Mouse (Mus musculus) Muller cell, postnatal 12 days (primary cell): ENCODE data around the gene Bsg.

Experiments used
- DNase-seq: peaks from one replicate; pipeline ENCODE4 v3.0.0-alpha.2; 2015; ENCODE audit errors: inconsistent ontology term

The Bsg gene

GRCm38 (mm10) chr10:79704065-79704969 lies at the start of gene Bsg:
Gene Bsg, plus strand, starts transcription at chr10:79704491.
- DNase-seq = peak; percentile 100

DNA sequence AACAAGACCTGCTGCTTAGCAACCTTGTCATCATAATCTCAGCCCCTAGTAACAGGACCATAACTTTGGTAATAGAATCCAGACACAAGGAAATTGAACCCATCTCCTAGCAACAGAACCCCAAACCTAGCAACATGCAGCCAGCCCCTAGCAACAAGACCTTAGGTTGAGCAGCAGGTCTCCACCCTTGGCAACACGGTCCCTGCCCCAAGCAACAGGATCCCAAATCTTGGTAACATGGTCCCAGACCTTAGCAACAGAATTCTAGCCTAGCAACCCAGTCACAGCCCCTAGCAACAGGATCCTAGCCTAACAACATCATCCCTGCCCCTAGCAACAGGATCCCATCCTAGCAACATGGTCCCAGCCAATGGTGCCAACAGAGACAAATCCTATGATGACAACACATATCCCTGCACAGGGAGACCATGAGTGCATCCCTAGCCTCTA lies 49.3 kb upstream of the Bsg start:
- no peak for DNase-seq

GRCm38 (mm10) chr10:79658829-79659228 lies 45.5 kb upstream of the Bsg start:
- DNase-seq = no peak

GRCm38 (mm10) chr10:79660298-79660697 lies 44.0 kb upstream of the Bsg start:
- no peak for DNase-seq

DNA sequence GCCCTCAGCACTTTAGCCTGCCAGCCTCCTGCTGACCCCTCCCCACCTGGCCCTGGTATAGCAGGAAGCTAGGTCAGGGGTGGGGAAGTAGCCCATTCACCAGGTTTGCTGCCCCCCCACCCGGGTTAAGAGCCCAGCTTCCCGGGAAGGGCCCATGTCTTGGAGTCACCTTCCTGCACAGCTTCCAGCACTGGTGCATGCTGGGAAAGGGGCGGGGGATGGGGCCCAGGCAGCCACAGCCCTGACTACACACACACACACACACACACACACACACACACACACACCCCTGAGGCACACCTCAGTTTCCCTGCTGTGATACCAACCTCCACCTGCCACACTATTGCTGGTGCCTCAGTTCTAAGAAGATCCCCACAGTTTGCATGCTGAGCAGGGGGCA lies 42.4 kb upstream of the Bsg start:
- no peak for DNase-seq

DNA sequence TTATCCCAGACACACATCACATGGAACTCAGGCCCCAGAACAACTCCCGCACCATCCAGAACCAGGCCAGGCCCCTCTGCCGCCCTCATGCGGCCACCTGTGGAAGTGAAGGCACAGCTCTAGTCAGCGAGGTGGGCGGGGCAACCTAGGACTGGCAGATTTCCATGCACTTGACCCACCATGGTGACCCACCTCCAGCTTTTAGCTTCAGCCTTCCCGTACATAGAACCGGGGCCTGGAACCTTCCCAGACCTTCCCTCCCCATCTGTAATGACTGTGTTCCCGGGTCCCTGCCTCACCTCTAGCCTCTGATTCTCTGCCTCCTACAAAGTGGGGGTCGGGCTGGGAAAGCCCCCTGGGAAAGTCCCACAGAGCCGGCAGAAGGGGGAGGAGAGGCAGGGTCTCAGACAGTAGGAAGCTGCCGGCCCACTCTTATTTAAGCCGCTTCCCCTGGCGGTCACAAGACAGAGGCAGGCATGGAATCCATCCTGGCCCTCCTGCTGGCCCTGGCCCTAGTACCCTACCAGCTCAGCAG lies 40.1 kb upstream of the Bsg start, which contains the start of gene Madcam1:
Madcam1 (plus strand) TSS at position 429 of the 535 bp plus-strand sequence.
- peak; percentile 55 for DNase-seq

GRCm38 (mm10) chr10:79665051-79665450 lies 39.2 kb upstream of the Bsg start:
- DNase-seq = no peak

- no peak for DNase-seq
These were observed 37.8 kb upstream of the Bsg start for GRCm38 (mm10) chr10:79666493-79666892.

DNA sequence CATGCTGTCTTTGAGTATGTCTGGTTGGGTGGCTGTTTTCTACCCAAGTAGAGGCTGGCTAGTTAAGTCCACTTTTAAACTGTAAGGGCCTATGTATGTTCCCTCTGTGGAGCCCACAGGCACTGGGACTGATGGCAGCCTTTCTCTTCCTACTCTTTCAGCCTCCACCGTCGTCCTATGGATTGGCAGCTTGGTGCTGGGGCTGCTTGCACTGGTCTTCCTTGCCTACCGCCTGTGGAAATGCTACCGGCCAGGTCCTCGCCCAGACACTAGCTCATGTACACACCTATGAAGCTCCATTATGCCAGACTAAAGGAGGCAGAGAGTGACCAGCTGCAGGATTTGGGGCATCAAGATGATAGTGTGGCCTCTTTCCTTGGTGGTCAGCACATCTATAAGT lies 36.2 kb upstream of the Bsg start:
- no peak for DNase-seq

DNA sequence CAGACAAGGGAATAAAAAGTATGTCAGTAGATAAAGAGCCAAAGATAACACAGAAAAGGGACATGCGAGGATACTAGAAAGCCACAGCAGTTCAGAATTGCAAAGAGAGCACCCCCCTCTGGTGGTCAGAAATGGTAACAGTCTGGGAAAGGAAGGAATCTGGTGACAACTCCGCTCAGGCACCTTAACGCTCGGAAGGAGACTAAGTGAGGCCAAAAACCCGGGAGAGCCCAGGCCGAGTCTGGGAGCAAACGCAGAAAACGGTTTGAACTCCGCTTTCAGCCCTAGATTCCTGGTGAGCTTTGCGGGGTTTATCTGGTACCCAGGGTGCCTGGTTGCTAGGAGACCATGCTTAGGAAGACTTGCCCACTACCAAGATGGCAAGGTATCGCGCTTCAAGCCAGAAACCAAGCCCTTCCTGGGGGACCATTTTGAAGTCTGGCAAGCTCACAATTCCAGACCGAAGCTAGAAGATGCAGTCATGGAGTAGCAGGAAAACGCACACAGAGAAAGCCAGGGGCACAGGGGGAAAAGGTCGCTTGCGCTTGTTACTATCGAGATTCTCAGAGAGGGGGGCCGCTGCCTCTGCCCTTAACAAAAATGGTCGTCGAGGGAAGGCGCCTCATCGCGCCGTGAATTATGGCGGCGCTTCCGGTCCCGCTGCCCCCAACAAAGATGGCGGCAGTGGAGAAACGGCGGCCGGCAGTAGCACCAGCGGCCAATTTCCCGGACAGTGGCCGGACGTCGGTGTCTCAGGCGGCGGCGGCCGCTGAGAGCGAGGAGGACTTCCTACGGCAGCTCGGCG lies 35.3 kb upstream of the Bsg start, which contains the start of gene Tpgs1:
Tpgs1 (plus strand) TSS at position 599 of the 805 bp plus-strand sequence.
- peak; percentile 97 for DNase-seq

DNA sequence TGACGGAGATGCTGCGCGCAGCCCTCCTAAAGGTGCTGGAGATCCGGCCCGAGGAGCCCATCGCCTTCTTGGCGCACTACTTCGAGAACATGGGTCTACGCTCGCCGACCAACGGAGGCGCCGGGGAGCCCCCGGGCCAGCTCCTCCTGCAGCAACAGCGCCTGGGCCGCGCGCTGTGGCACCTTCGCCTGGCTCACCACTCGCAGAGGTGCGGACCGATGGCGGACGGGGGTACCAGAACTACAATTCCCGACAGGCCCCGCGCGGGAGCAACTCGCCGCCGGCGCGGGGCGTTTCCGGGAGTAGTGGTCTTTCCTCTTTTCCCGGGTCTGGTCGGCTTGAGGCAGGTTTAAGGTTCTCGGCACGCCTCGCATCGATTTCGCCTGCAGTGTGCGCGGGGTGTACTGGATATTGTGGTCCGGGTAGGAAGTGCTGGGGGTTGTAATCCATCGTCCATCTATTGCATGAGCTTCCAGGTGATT lies 34.7 kb upstream of the Bsg start:
- DNase-seq = peak; percentile 70

GRCm38 (mm10) chr10:79670071-79670888 lies 34.0 kb upstream of the Bsg start:
- DNase-seq = no peak

DNA sequence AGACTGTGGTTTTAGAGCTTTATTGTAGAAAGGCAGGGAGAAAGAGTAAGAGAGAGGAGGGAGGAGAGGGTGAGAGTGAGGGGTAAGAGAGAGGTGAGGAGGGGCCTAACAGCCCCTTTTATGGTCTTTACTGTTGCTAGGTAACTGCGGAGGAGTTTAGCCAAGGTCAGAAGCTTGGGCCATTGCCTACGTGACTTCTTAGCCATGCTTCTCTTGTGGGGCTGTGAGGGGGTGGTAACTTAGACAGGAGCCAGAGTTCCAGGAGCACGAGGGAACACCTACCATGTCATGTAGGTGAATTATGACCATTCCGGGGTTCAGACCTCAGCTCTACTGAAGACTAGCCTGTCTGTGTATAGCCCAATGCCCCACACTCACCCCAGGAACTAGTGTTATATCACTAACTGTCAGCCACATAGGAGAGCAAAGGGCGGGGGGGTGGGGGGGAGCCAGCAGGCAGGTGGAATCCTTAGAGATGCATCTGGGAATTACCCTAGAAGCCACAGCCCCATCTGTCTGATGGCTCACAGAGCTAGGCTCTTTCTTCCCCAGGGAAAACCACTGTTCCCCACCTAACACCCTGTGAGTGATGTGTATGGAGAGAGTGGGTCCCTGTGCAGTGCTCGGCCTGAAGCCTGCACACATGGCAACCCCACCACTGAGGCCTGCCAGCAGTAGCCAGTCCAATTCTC lies 32.7 kb upstream of the Bsg start:
- DNase-seq = no peak

DNA sequence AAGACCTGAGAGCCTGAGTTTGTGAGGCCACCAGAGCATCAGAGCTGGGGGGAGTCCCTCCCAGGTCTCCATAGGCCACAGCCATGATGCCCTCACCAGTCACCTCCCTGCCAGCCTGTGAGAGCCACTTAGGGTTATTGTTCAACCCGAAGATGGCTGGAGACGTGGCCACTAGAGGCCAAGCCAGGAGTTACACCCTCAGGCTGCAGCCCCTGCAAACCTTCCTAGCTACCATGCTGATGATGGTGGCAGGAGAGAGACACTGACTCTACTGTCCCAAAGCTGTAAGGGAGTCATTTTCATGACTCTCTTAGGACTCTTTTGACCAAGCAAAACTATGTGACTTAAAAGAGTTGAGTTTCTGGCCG lies 32.2 kb upstream of the Bsg start:
- no peak for DNase-seq

- DNase-seq = no peak
These were observed 31.2 kb upstream of the Bsg start for GRCm38 (mm10) chr10:79673054-79673453.

DNA sequence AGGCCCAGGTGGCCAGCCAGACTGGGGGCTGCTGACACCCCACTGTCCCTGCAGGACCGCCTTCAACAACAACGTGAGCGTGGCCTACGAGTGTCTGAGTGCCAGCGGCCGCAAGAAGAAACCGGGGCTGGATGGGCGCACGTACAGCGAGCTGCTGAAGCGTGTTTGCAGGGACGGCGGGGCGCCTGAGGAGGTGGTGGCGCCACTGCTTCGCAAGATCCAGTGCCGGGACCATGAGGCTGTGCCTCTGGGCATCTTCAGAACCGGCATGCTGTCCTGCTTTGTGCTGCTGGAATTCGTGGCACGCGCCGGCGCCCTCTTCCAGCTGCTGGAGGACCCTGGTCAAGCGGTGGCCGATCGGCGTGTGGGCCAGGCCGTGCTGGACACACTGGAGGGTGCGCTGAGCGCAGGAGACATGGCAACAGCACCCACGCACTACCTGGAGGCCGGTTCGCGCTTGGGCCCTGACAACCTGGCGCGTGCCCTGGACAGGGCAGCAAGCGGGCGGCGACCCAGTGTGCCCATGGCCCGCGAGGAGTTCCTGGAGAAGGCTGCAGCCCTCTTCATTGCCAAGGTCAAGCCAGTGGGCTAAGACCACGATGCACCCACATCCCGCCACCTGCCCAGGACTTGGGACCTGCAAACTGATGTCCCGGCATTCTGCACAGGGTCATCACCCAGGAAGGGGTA lies 28.8 kb upstream of the Bsg start:
- no peak for DNase-seq

DNA sequence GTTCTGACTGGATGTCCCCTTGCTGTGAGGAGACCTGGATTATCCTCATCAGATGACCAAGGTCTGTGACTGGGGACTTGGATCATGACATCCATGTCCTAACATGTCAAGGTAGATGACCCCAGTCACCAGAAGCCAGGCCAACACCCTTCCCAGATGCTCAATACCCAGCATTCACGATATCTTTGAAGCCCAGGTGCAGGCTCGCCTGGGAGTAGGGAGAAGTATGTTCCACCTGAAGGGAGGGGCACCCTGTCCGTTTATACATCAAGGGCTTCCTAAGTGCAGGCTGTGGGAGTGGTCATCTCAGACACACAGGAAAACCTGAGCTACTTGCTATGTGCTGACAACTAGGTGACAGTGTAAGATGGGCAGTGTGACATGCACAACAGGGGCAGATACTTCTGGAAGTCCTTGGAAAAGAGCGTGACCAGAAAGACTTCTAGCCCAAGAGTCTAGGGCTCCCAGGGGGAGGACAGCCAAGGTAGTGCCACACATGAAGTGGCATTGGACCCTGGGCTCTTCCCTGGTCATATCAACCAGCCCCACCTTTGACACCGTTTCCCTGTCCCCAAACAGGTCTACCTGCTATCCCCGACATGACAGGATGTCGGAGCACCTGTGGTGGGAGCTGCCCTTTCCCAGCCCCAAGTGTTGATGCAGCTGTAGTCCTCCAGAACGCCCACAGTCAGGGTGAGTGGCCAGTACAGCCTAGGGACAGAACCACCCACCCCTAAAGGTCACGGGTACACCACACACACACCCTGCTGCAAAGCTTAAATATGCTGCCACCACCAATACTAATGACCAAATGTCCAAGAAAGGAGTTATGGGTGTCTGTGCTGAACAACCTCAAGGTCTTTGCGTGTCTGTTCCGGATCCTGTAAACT lies 23.4 kb upstream of the Bsg start:
- DNase-seq = no peak

DNA sequence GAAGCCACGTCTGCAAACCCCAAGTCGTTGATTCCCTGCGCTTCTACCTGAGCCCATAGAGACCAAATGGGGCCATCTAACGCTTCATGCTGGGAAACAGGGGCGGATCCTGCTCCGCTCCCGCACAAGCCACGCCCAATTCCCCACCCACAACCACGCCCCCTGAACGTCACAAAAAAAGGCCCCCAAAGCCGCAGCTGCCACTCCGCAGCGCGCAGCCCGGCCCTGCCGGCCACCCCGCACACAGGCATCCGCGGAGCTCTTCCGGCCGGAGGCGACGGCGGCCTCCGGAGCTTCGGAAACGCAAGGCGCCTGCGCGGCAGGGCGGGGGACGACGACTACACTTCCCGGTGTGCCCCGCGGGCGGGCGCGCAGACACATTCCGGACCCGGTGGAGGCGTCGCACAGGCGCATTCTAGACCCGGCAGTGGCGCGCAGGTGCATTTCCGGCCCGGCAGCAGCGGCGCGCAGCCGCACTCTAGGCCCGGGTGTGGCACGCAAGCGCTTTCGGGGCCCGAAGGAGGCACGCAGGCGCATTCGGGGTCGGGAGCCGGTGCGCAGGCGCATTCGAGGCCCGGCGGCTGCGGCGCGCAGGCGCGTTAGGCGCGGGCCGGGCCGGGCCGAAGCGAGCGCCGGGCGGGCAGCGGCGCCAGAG lies 22.6 kb upstream of the Bsg start, which contains the start of gene Cdc34:
Cdc34 (plus strand) TSS at position 605 of the 655 bp plus-strand sequence.
- peak; percentile 100 for DNase-seq
